Mouse (Mus musculus) urinary bladder, adult 18-20 months (tissue): ENCODE data around the gene Kremen2.
A peak's percentile ranks its signal among the peaks of the same experiment; 100 is the strongest.

Experiments used
- DNase-seq, 2 experiments: peaks; one replicate each; pipeline ENCODE4 v3.0.0; 2022; ENCODE audit warnings: low spot score in 2 of 2, mixed read lengths in 2 of 2

Gene Kremen2

DNA sequence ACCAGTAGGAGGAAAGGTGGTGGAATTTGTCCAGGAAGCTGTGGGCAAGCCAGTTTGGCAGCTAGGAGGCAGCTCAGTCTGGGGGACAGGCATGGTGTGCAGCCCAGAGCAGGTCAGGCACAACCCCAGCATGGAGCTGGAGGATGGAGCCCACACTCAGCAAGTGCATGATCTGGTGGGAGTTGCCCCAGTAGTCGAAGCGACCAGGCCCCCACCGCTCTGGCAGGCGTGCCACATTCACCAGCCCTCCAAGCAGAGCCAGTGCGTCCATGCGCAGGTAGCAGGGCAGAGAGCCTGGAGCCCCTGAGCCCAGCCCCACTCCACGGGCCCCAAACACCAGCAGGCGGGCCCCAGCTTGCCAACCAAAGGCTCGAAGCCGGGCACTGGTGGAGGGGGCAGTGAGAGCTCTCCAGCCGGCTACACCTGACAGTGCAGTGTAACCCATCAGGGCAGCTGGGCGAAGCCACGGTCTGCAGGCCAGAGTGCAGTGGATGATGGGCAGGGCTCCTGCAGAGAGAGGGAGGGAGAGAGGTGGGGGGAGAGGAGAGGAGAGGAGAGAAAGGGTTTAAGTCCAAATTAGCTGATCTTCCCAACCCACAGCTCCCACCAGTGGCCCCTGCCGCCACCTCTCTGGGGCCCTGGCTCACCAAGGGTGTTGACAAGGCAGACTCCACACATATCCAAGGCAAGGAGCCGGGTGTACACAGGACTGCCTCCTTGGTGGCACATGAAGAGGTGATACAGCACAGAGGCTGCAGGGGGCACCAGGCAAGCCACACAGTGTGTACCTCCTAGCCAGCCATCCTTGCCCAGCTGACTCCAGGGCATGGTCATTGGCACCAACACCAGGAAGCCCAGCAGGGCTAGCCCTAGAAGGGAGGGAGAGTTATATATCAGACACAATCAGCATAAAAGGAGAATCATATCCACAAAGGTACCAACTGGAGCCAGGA lies 7.9 kb downstream of the Kremen2 start:
- no peak for DNase-seq

DNA sequence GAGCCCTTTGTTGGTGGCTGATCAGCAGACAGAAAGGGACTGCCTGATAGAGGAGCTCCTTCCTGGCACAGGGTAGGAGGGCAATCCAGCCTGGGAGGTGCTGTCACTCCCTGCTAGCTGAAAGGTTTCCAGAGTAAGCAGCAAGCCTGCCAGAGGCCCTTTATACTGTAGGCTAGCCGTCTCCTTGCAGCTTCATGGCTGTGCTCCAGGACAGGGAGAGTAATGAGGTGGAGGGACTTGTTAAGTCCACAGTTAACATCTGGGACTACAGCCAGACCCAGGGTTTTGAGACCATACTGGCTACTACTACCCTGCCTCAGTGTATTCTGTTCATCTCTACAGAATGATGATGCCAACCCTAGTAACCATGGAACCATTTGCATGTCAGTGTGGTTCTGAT lies 11.3 kb downstream of the Kremen2 start:
- no peak for DNase-seq

DNA sequence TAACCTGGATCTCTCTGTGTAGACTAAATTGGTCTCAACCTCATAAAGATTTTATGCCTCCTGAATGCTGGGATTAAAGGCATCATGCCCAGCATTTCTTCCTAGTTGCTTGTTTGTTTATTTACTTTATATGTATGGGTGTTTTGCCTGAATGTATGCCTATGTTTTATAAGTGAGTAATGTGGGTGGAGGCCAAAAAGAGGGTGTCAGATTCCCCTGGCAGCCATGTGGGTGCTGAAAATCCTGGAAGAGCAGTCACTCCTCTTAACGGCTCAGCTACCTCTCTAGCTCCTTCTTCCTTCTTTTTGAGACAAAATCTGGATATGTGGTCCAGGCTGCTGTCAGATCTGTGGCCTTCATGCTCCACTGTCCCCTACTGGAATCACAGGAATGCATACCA lies 15.2 kb downstream of the Kremen2 start:
- no peak for DNase-seq

DNA sequence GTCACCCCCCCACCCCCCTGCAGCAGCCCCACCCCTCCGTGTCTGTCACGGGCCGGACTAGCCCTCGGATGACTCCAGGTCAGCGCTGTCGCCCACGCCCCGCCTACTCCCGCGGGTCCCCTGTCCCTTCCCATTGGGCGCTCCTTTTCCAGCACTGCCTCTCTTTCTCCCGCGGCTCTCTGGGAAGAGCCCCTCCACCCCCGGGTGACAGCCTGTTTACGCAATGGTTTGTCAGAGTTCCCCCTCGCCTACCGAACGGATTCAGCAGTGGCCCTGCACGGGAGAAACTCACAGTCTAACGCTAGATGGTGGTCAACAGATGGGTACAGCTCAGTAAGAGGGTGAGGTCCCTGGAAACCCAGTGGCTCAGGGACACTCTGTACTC lies 18.9 kb downstream of the Kremen2 start:
- DNase-seq = peak; percentile 51 to 59

DNA sequence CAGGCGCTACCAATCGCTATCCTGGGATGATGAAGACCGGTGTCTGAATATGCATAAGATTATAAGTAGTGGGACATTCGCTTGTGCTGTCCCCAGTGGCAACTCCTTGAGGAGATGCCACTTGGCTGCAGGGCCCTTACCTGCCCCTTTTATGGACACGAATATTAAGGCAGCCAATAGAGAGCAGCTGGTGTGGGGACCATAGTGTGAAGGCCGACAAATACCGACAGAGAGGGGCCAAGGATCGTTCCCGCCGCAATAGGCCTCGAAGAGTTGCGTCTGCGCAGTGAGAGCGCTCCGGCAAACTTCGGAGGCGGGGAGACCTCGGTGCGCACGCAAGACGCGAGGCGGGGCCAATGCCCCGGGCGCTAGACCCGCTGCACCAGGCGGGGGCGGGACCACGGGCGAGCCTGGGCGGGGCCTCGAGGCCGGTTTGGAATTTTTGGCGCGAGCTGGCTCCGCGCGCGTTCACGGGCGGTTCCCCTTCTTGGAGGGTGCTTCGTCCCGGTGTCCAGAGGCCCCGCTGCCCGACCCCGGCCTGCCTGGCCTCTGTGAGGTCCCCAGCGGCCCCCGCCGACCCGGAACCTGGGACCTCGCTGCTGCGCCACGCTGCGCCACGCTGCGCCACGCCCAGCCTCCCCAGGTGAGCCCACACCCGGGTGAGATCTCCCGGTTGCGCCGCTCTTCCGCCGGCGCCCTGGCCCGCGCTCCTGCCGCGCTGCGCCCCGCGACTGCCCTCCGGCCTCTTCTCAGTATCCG lies 19.5 kb downstream of the Kremen2 start, which contains the start of gene Pkmyt1:
TSS of gene Pkmyt1 (plus strand) at position 338 of the 759 bp plus-strand sequence.
- peak; percentile 90 to 95 for DNase-seq

DNA sequence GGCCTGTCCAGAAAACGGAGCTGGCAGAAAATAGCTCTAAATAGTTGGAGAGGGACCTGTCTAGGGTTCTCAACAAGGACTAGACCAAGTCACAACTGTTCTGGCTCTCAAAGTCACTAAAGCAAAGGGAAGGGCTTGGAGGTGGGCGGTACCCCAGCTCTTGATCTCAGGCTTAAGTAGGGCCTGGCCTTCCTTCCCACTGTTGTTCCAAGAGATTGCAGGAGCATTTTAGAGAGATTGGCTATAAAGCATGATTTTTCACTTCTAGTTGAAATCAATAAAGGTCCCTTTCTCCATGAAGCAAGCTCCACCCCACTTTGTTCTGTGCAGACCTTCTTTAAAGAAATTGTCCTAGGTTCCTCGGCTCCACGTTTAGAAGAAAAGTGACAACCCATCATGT lies 20.2 kb downstream of the Kremen2 start:
- DNase-seq = no peak

DNA sequence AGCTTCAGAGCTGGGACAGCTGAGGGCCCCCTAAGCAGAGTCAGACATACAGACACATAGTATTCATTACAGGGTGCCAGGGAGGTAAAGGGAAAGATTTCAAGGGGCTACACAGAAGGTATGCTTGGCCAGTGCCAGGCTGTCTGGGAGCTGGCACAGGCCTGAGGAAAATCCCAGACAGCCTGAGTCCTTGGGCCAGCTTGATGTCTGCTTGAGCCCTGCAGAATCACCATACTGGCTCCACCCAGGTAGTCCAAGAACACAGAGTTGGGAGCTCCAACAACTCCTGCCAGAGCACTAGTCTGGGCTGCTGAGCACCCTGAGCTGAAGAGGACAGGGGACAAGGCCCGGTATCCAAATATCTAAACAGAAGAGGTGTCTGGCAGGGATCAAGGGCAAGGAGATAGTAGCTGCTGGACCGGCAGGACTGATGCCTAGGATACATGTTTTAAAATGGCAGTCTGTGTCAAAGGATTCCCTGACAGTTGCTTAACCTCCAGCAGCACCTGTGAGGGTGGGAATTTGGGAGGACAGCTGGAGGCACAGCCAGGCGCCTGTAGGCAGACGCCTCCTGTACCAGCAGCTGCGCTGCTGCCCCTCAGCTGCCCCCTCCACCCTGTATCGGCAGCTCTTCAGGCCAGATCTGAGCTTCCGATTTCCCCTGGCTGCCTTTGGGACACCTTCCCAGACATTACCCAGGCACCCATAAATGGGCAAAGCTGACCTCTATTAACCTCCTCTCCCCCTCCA lies 23.1 kb downstream of the Kremen2 start, which contains the start of gene 1520401A03Rik:
TSS of gene 1520401A03Rik (minus strand) at position 408 of the 750 bp plus-strand sequence.
- no peak for DNase-seq

DNA sequence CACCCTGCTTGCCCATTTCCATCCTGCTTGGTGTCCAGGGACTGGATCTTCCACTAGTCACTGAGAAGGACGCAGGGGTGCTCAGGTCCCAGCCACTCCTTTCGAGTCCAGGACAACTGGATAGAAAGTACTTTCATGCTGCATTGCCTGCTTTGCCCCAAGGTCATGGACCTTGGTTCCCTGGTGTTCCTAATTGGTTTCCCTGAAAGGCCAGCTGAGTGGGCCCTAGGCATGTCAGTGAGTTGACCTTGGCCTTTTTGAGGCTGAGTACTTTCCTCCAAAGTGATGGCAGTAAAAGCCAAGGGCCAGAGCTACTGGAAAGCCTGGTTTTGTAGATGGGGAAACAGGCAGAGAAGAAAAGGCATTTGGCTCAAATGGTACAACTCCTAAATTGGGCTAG lies 23.7 kb downstream of the Kremen2 start:
- no peak for DNase-seq

DNA sequence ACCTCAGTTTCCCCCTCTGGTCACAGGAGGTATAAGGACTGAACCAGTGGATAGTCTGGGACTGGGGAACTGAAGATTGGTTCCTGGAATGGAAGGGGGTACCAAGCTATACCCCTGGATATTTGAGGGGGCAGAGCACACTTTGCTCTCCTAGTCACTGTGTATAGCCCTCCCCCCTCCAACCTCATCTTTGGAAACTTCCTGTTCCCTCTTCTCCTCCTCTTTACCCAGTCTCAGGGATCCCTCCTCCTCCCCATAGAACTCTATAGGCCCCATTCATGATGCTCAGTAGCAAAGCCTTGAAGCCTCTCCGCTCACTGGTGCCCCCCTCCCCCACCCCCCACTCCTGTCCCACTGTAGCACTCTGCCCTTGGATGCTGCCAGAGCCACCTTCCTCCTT lies 26.2 kb downstream of the Kremen2 start:
- no peak for DNase-seq

DNA sequence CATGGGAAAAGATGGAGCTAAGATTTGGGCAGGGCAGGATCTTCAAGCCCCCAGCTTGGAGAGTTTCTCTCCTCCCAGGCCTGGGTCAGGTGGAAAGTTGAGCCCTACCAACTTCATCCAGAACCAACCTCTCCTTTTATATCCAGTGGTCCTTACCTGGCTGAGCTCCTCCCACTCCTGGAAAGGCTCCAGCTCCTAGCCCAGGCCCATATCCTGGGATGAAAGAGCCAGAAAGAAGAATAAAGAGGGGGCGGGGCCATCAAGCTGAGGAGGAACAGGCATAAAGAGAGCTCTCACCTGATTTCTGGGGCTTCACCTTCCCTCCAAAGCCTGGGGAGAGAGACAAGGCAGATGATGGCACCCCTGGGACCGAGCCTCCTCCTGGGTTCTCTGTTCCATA lies 28.6 kb downstream of the Kremen2 start:
- no peak for DNase-seq

DNA sequence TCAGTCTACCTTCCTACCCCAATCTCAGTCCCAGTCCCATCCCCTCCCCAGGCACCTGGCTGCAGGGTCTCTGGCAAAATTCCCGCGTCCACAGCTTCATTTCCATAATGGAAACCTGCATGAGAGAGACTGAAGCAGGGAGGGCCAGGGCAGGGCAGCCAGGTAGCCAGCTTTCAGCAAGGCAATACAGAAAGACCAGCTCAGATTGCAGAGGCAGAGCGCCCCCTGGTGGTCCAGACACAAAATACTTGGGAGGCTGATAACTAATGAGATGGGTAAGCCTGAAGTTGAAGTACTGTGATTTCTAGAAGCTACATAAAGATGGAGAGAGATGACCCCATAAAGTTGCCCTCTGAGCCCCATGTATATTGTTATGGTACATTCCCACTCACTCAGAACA lies 39.4 kb downstream of the Kremen2 start:
- DNase-seq = peak; percentile 53 to 69

DNA sequence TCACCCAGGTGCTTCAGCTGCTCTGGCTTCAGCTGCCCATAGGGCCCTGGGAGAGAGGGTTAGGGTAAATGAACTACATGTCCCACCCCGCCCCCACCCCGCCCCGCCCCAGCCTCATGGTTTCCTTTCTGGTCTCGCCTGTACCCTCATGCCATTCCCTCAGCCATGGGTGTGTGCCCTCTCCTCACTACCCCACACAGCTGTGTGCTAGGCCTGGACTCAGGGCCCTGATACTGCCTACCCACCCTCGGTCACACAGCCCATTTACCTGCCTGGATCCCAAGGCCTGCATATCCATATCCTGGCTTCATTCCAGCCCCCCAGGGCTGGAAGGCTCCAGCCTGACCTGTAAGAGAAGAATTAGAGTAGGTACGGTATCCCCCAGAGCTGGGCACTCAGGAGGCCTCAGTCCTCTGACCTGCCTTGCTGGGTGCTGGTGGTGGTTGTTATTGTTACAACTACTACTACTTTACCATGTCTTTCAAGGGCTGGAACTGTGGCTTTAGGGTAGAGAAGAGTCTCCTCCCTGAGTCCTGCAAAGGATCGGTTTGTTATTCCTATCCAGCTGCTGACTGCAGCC lies 40.0 kb downstream of the Kremen2 start:
- no peak for DNase-seq

DNA sequence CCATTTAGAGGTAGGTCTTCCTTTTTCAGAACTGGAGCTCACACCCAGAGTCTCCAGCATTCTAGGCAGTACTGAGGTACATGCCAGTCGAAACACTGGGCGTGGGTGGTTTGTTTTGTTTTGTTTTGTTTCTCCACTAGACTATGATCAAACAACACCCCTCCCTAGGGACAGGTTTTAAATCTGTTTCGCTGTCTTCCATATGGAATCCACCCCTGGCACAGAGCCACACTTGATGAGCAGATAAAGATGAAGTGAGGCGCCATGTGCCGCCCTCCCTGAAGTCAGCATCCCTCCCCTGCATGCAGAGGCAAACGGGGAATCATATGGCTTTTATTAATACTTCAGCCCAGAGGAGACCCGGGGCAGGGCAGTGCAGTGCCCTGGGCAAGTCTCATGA lies 40.9 kb downstream of the Kremen2 start:
- no peak for DNase-seq

DNA sequence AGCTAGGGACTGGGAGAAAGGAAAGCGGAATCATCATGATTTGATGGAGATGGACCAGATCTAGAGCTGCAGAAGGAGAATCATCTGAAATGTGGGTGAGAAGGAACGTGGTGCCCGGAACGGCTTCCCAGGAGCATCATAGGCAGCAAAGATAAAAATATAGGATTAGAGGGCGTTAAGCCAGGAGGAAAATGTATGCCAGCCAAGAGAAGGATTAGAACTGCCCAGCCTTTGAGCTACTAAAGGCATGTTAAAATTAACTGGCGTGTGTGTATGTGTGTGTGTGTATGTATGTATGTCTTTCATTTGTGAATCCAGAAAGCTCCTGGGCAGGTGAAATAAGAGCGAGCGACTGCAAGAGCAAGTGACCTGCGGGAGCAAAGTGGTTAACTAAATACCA lies 42.3 kb downstream of the Kremen2 start:
- DNase-seq = no peak

DNA sequence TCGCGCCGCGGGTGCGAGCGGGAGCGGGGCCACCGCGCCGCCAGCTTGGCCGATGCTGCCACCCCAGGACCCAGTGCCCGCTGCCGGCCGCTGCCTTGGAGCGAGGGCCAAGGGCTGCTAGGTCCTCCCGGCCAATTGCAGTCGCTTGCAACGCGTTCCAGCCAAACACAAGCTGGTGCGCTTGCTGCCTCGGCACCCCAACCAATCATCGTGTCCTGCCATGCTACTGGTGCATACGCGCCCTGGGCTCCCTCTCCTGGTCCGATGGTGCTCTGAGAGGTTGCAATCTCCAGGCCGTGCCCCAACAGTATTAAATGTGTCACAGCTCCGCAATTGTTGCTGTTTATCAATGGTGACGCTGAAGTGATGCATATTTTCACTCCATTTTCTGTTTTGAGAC lies 45.6 kb downstream of the Kremen2 start:
- peak; percentile 71 to 83 for DNase-seq

DNA sequence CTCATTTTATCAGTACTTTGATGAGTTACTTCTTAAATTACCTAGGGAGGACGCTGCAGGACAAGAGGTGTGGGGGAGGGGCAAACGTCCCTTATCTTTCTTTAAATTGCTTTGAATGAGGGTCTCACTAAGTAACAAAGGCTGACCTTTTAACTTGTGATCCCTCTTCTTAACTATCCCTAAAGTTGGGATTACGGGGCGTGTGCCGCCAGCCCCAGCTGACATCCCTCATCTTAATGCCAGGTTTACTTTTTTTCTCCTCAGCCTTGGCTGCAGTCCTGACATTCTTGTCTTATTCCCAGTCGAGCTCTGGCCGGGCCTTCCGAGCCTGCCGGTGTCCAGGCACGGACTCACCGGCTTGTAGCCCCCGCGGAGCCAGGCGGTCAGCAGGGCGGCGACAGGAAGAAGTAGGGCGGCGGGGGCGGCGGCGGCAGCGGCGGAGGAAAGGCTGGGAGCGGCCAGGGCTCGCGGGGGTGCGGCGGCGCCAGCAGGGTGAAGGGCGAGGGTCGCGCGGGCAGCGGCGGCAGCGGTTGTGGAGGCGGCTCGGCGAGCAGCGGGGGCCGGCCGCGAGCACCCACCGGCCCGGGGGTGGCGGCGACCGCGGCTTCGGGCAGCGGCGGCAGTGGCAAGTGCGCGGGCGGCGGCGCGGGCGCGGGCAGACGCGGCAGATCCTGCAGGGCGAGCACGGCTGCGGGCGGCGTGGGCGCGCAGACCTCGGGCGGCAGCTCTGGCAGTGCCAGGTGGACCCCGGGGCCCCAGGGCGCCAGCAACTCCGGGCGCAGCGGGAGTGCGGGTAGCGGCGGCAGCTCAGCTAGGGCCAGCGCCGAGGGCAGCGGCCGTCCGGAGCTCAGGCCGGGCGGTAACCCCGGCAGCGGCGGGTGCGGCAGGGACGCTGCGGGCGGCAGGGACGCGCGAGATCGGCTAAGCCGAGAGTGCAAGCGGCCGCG lies 46.2 kb downstream of the Kremen2 start:
- DNase-seq = peak in 1 of 2 experiments; percentile 36

DNA sequence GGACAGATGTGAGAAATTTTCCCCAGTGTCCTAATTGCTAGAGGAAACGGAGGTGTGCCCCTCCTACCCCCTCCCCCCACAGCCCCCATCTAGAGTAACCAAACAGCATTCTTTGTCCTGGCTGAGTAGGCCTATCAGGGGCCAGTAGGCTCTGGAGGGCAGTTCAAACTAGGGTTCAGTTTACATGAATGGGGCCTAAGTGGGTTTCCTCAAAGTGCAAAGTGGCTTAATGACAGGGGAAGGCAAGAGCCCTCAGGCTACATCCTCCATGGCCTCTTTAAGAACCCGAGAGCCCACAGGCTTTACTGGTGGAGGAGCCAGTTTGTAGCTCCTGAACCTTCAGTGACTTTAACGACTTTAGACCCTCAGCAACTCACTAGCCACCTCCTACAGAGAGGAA lies 49.8 kb downstream of the Kremen2 start:
- no peak for DNase-seq

DNA sequence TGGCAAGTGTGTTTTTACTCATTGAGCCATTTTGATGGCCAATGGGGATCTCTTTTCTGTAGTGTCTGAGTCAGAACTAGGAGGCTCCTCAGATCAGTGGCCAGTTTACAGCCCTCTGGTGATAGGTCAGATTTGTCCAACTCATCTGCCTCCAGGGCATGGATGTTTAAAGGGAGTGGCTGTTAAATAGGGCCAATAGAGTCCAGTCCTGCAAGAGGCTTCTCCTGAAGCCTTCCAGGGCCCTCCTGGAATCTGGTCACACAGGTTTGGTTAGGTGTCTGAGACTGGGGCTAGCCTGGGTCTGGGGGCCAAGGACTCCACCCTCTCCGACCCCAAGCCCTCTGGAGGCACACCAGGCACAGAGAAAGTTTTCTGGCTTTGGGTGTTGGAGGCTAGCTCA lies 51.1 kb downstream of the Kremen2 start:
- no peak for DNase-seq
